Mouse (Mus musculus) frontal cortex, adult (tissue): ENCODE results near the gene Ppa2.

Experiments used
- ATAC-seq: cut with Nextera tagmentation; 2 replicates; pipeline ENCODE4 v1.9.2; 2017; ENCODE audit warnings: mild to moderate bottlenecking, moderate library complexity, mixed read lengths; ENCODE audit not compliant: low TSS enrichment

Gene Ppa2

GRCm38 (mm10) chr3:133309954-133310808 is at the start of gene Ppa2:
Ppa2 (plus strand) TSS chr3:133310110.
- peak; percentile 94 for ATAC-seq

GRCm38 (mm10) chr3:133271887-133272286 is 38.0 kb upstream of the Ppa2 start:
- ATAC-seq: peak; percentile 93

- no peak for ATAC-seq
Measured at GRCm38 (mm10) chr3:133284587-133284986, 25.3 kb upstream of the Ppa2 start.

- ATAC-seq: no peak
Measured at GRCm38 (mm10) chr3:133288795-133289194, 21.1 kb upstream of the Ppa2 start.

- ATAC-seq: no peak
Measured at GRCm38 (mm10) chr3:133304328-133304727, 5.6 kb upstream of the Ppa2 start.

- no peak for ATAC-seq
Measured at GRCm38 (mm10) chr3:133308361-133308760, 1.5 kb upstream of the Ppa2 start.

- no peak for ATAC-seq
Measured at GRCm38 (mm10) chr3:133309359-133309758, 551 bp upstream of the Ppa2 start.

GRCm38 (mm10) chr3:133310809-133311179 is 884 bp downstream of the Ppa2 start:
- ATAC-seq: peak; percentile 13

- ATAC-seq: no peak
Measured at GRCm38 (mm10) chr3:133312331-133312730, 2.4 kb downstream of the Ppa2 start.

GRCm38 (mm10) chr3:133312850-133313249 is 2.9 kb downstream of the Ppa2 start:
- ATAC-seq: no peak

- ATAC-seq: no peak
Measured at GRCm38 (mm10) chr3:133313491-133314199, 3.7 kb downstream of the Ppa2 start.

GRCm38 (mm10) chr3:133314475-133314874 is 4.6 kb downstream of the Ppa2 start:
- no peak for ATAC-seq

- ATAC-seq: no peak
Measured at GRCm38 (mm10) chr3:133315011-133315410, 5.1 kb downstream of the Ppa2 start.

GRCm38 (mm10) chr3:133315647-133316046 is 5.7 kb downstream of the Ppa2 start:
- no peak for ATAC-seq

GRCm38 (mm10) chr3:133317845-133318244 is 7.9 kb downstream of the Ppa2 start:
- no peak for ATAC-seq

GRCm38 (mm10) chr3:133318596-133318995 is 8.7 kb downstream of the Ppa2 start:
- no peak for ATAC-seq

- ATAC-seq: no peak
Measured at GRCm38 (mm10) chr3:133319795-133320194, 9.9 kb downstream of the Ppa2 start.

- ATAC-seq: no peak
Measured at GRCm38 (mm10) chr3:133320313-133320712, 10.4 kb downstream of the Ppa2 start.

- ATAC-seq: no peak
Measured at GRCm38 (mm10) chr3:133321928-133322327, 12.0 kb downstream of the Ppa2 start.

- ATAC-seq: no peak
Measured at GRCm38 (mm10) chr3:133322552-133322951, 12.6 kb downstream of the Ppa2 start.

GRCm38 (mm10) chr3:133325135-133325534 is 15.2 kb downstream of the Ppa2 start:
- no peak for ATAC-seq

- peak; percentile 34; the same call in 1 of the 2 replicates for ATAC-seq
Measured at GRCm38 (mm10) chr3:133328551-133328950, 18.6 kb downstream of the Ppa2 start.

GRCm38 (mm10) chr3:133329406-133329805 is 19.5 kb downstream of the Ppa2 start:
- no peak for ATAC-seq
